Mouse (Mus musculus) thymus, adult 2 months (tissue): ENCODE measurements around the gene Atg16l2. TPM values are rescaled to one million over a fixed set of nuclear protein-coding genes. Genes with fewer than 3 reads are reported as not detected.
A peak's percentile ranks its signal among the peaks of the same experiment; 100 is the strongest.

Experiments used
- DNase-seq: peaks from one replicate; pipeline ENCODE4 v3.0.0; 2021
- H3K27ac ChIP-seq: fragments of 200-500 bp; 2 replicates; pipeline ENCODE4 v1.5.1; 2012; ENCODE audit warnings: low read length, control low read depth; ENCODE audit not compliant: control insufficient read depth, insufficient read depth
- H3K27me3 ChIP-seq: fragments of 200-500 bp; 2 replicates; pipeline ENCODE4 v1.6.1; 2012; ENCODE audit warnings: mild to moderate bottlenecking, low read length, moderate library complexity, mixed read lengths; ENCODE audit not compliant: control insufficient read depth, insufficient read depth
- H3K36me3 ChIP-seq: fragments of 200-500 bp; 2 replicates; pipeline ENCODE4 v1.6.1; 2012; ENCODE audit warnings: mild to moderate bottlenecking, low read length, moderate library complexity; ENCODE audit not compliant: control insufficient read depth, insufficient read depth
- H3K4me1 ChIP-seq: fragments of 200-500 bp; replicated peaks from 2 replicates; pipeline ENCODE4 v1.6.1; 2012; ENCODE audit warnings: low read length; ENCODE audit not compliant: control insufficient read depth, insufficient read depth
- H3K4me3 ChIP-seq: fragments of 200-500 bp; 2 replicates; pipeline ENCODE4 v1.5.1; 2012; ENCODE audit warnings: mild to moderate bottlenecking, low read length, control low read depth, moderate library complexity; ENCODE audit not compliant: control insufficient read depth, insufficient read depth
- CTCF ChIP-seq: fragments of 200-500 bp; IDR thresholded peaks from 2 replicates; pipeline ENCODE4 v1.5.1; 2012; ENCODE audit warnings: mild to moderate bottlenecking, control low read depth, low read length, moderate library complexity, borderline replicate concordance; ENCODE audit not compliant: control insufficient read depth, poor library complexity, insufficient read depth; ENCODE audit errors: extremely low read depth
- POLR2A ChIP-seq: fragments of 200-500 bp; IDR thresholded peaks from 2 replicates; pipeline ENCODE4 v1.6.1; 2012; ENCODE audit warnings: mild to moderate bottlenecking, low read length, control low read depth, moderate library complexity; ENCODE audit not compliant: control insufficient read depth, poor library complexity, insufficient read depth; ENCODE audit errors: extremely low read depth
- WGBS: fragments of 180-500 bp; shearing (Covaris S2); methylation state at CpG from one replicate; pipeline ENCODE4 v1.1.7; 2018; 5-methylcytosine and 5-hydroxymethylcytosine counted together
- polyA plus RNA-seq: library from polyadenylated mRNA; depleted of rRNA; stranded (reverse); fragments of >200 nt; gene quantifications from 2 replicates; pipeline ENCODE4 v1.2.3, GENCODE M21; 2012

Atg16l2 gene
- polyA plus RNA-seq, 1 experiment, result 89.9 TPM

- TF ChIP-seq CTCF, result no peak
- no peak for TF ChIP-seq POLR2A
- Histone ChIP-seq H3K36me3 (no peaks in the 10 kb centered on the region), H3K4me1 (peaks cover 18% of the 10 kb centered on the region), H3K4me3 (no peak within 1 kb of the TSS), H3K27me3 (no peaks in the 10 kb centered on the region), H3K27ac (no peak within 1 kb of the TSS)
- WGBS, result 94% methylated on average over 3 of the region's 3 CpGs
- no peak for DNase-seq
These were observed 15.0 kb upstream of the Atg16l2 start, which contains the start of gene Stard10 for GRCm38 (mm10) chr7:101317014-101317413. Gene Stard10, plus strand, starts transcription at chr7:101317086.

- TF ChIP-seq POLR2A, result no peak
- TF ChIP-seq CTCF, result no peak
- H3K4me1 ChIP-seq, result peaks cover 14% of the 10 kb centered on the region
- DNase-seq, result no peak
- no peak overlapping the region for H3K27ac ChIP-seq
- H3K36me3 ChIP-seq, result no peaks in the 10 kb centered on the region
- H3K27me3 ChIP-seq, result no peaks in the 10 kb centered on the region
- 45% methylated on average over 6 of the region's 6 CpGs for WGBS
- H3K4me3 ChIP-seq, result no peak overlapping the region
These were observed 14.5 kb upstream of the Atg16l2 start for GRCm38 (mm10) chr7:101316591-101317001.

GRCm38 (mm10) chr7:101315699-101316098, 13.6 kb upstream of the Atg16l2 start:
- no peak for DNase-seq
- H3K27ac ChIP-seq, result no peak overlapping the region
- H3K4me1 ChIP-seq, result peaks cover 9% of the 10 kb centered on the region
- no peaks in the 10 kb centered on the region for H3K36me3 ChIP-seq
- no peak overlapping the region for H3K4me3 ChIP-seq
- H3K27me3 ChIP-seq, result no peaks in the 10 kb centered on the region
- TF ChIP-seq CTCF (no peak), POLR2A (no peak)

GRCm38 (mm10) chr7:101314396-101314795, 12.3 kb upstream of the Atg16l2 start:
- 84% methylated on average over 5 of the region's 5 CpGs for WGBS
- TF ChIP-seq POLR2A (no peak), CTCF (no peak)
- Histone ChIP-seq H3K27ac (no peak overlapping the region), H3K27me3 (no peaks in the 10 kb centered on the region), H3K4me3 (no peak overlapping the region), H3K36me3 (no peaks in the 10 kb centered on the region), H3K4me1 (no peaks in the 10 kb centered on the region)
- no peak for DNase-seq

GRCm38 (mm10) chr7:101313033-101313432, 11.0 kb upstream of the Atg16l2 start:
- Histone ChIP-seq H3K27me3 (no peaks in the 10 kb centered on the region), H3K27ac (no peak overlapping the region), H3K4me1 (no peaks in the 10 kb centered on the region), H3K4me3 (no peak overlapping the region), H3K36me3 (no peaks in the 10 kb centered on the region)
- DNase-seq, result no peak
- WGBS, result 98% methylated on average over 3 of the region's 3 CpGs
- TF ChIP-seq POLR2A (no peak), CTCF (no peak)

GRCm38 (mm10) chr7:101311061-101311460, 9.0 kb upstream of the Atg16l2 start:
- Histone ChIP-seq H3K4me1 (no peaks in the 10 kb centered on the region), H3K4me3 (no peak overlapping the region), H3K27ac (no peak overlapping the region), H3K36me3 (no peaks in the 10 kb centered on the region), H3K27me3 (no peaks in the 10 kb centered on the region)
- TF ChIP-seq CTCF, result no peak
- no peak for TF ChIP-seq POLR2A
- no peak for DNase-seq
- 23% methylated on average over 2 of the region's 2 CpGs for WGBS

GRCm38 (mm10) chr7:101310327-101311028, 8.4 kb upstream of the Atg16l2 start:
- peak; percentile 98 for DNase-seq
- no peaks in the 10 kb centered on the region for H3K27me3 ChIP-seq
- H3K27ac ChIP-seq, result peak overlapping the region; percentile 82
- TF ChIP-seq CTCF (peak; percentile 100), POLR2A (peak; percentile 53; the same call in 1 of the 2 replicates)
- H3K4me1 ChIP-seq, result no peaks in the 10 kb centered on the region
- H3K4me3 ChIP-seq, result peak overlapping the region; percentile 68
- no peaks in the 10 kb centered on the region for H3K36me3 ChIP-seq
- WGBS, result 1% methylated on average over 43 of the region's 43 CpGs
